Mouse (Mus musculus) cerebellum, adult 2 months (tissue): Measurements from ENCODE around the gene Btnl1.
A peak's percentile ranks its signal among the peaks of the same experiment; 100 is the strongest.

Source experiments
- CTCF ChIP-seq: fragments of 200-500 bp; IDR thresholded peaks from 2 replicates; pipeline ENCODE4 v1.5.1; 2011; ENCODE audit warnings: low read depth, mild to moderate bottlenecking, control low read depth, low read length, moderate library complexity, borderline replicate concordance; ENCODE audit not compliant: insufficient read depth
- POLR2A ChIP-seq: fragments of 200-500 bp; IDR thresholded peaks from 2 replicates; pipeline ENCODE4 v1.6.1; 2011; ENCODE audit warnings: low read length, control low read depth, borderline replicate concordance; ENCODE audit not compliant: insufficient read depth

- peak; percentile 81 for TF ChIP-seq CTCF
- TF ChIP-seq POLR2A: no peak
These were observed 11.6 kb downstream of the Btnl1 start for GRCm38 (mm10) chr17:34388513-34388912.
